Mouse (Mus musculus): ENCODE data around the gene Noxred1. TPM values are rescaled to one million over a fixed set of nuclear protein-coding genes. Genes with fewer than 3 reads are reported as not detected.

Gene Noxred1
- total and polyA plus RNA-seq, 3 experiments: 0.17 to 0.19 TPM; not detected in 1

DNA sequence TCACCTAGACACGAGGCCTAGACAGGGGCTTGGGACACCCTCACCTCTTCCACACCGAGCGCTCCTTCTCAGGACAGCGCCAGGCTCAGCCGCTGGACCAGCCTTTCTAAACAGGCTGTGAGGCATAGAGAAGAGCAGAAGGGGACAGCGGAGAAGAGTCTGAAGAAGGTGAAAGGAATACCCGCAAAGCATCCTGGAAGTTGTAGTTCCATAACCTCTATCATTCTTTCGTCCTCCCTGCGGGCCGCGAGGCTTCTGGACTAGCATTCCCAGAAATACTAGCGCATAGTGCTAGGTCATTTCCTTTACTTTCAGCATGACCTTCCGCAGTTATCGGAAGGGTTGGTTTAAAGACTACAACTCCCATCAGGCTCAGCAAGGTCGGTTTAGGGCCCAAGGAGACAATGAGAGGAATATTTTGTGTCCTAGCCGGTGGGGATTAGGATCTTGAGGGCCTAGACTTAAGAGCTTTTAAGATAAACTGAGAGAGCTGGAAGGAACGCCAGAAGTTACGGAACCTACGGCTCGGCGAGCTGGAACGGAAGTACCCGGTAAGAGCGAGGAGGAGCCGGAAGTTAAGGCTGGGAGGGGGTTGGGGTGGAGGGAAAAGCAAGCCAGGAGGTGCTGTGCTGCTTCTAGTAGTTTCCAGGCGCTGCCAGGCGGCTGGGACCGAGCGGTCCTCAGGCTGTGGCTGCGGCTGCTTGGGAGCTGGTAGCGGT is 27.7 kb upstream of the Noxred1 start, which contains the start of the genes Vipas39 and Ahsa1:
TSS of gene Vipas39 (minus strand) at position 149 of the 719 bp plus-strand sequence.
TSS of gene Ahsa1 (plus strand) at position 372 of the 719 bp plus-strand sequence.
- peak; percentile 98 for DNase-seq (ENCODE audit: low read depth, low spot score)
- H3K79me2 ChIP-seq (ENCODE audit: control insufficient read depth, insufficient read depth, low read length, poor library complexity): peaks cover 25% of the 10 kb centered on the region
- H3K9ac ChIP-seq (ENCODE audit: control insufficient read depth, low read depth, low read length, poor library complexity, severe bottlenecking): peak within 1 kb of the TSS; percentile 92
- peak within 1 kb of the TSS; percentile 93 for H3K27ac ChIP-seq (ENCODE audit: control insufficient read depth, low read depth, low read length)
- peak within 1 kb of the TSS; percentile 74 to 90 for H3K4me3 ChIP-seq (ENCODE audit: control insufficient read depth in 1 of 2, insufficient read depth in 1 of 2, low read depth in 2 of 2, low read length in 2 of 2)
- peaks cover 0 to 7% of the 10 kb centered on the region in 2 experiments; a peak in 3 of 4 replicates for H3K4me1 ChIP-seq (ENCODE audit: control insufficient read depth in 1 of 2, insufficient read depth in 2 of 2, low read length in 2 of 2)
- peaks cover 13 to 16% of the 10 kb centered on the region in 2 experiments for H3K36me3 ChIP-seq (ENCODE audit: control insufficient read depth in 1 of 2, insufficient read depth in 2 of 2, low read length in 2 of 2)
- no peaks in the 10 kb centered on the region for H3K27me3 ChIP-seq (ENCODE audit: control insufficient read depth in 1 of 2, insufficient read depth in 2 of 2, low read length in 2 of 2)
- H3K9me3 ChIP-seq (replicated peaks; ENCODE audit: insufficient read depth, low read length): no peaks in the 10 kb centered on the region
- no peak for TF ChIP-seq USF1 (IDR thresholded peaks at IDR 0.05; ENCODE audit: low read depth, low read length)
- TF ChIP-seq RCOR1 (IDR thresholded peaks at IDR 0.05; ENCODE audit: low read depth, low read length): no peak; the same call in 1 of the 2 replicates
- peak; percentile 98 for TF ChIP-seq KAT2A (conservative IDR thresholded peaks at IDR 0.05; ENCODE audit: low read depth, low read length)
- TF ChIP-seq MAZ (IDR thresholded peaks at IDR 0.05; ENCODE audit: low read depth, low read length): peak; percentile 88; the same call in 1 of the 2 replicates
- peak; percentile 90 for TF ChIP-seq MYC (IDR thresholded peaks at IDR 0.05; ENCODE audit: low read depth, low read length)
- peak; percentile 77 for TF ChIP-seq TBP (IDR thresholded peaks at IDR 0.05; ENCODE audit: low read depth, low read length)
- TF ChIP-seq HCFC1 (IDR thresholded peaks at IDR 0.05; ENCODE audit: low read depth, low read length): peak; percentile 99
- peak; percentile 90 for TF ChIP-seq ZMIZ1 (IDR thresholded peaks at IDR 0.05; ENCODE audit: low read depth, low read length)
- peak; percentile 97 for TF ChIP-seq NELFE (IDR thresholded peaks at IDR 0.05; ENCODE audit: low read depth, low read length)
- TF ChIP-seq RAD21 (IDR thresholded peaks at IDR 0.05; ENCODE audit: low read depth, low read length): no peak
- TF ChIP-seq MYB (IDR thresholded peaks at IDR 0.05; ENCODE audit: low read depth, low read length): peak; percentile 43; the same call in 1 of the 2 replicates
- no peak for TF ChIP-seq SMC3 (IDR thresholded peaks at IDR 0.05; ENCODE audit: low read depth, low read length)
- peak; percentile 62 for TF ChIP-seq CHD2 (IDR thresholded peaks at IDR 0.05; ENCODE audit: low read length)
- no peak for TF ChIP-seq NRF1 (IDR thresholded peaks at IDR 0.05; ENCODE audit: insufficient read depth, low read depth, low read length, poor library complexity, severe bottlenecking)
- peak; percentile 63 for TF ChIP-seq TCF12 (IDR thresholded peaks at IDR 0.05; ENCODE audit: low read depth, low read length)
- TF ChIP-seq POLR2AphosphoS2 (IDR thresholded peaks at IDR 0.05; ENCODE audit: low read length): peak; percentile 88
- no peak for TF ChIP-seq JUND (IDR thresholded peaks at IDR 0.05; ENCODE audit: low read depth, low read length)
- TF ChIP-seq SIN3A (IDR thresholded peaks at IDR 0.05; ENCODE audit: low read length): peak; percentile 82
- no peak for TF ChIP-seq UBTF (IDR thresholded peaks at IDR 0.05; ENCODE audit: borderline replicate concordance, insufficient read depth, low read depth, low read length)
- TF ChIP-seq TAL1 (IDR thresholded peaks at IDR 0.05; ENCODE audit: low read length): no peak
- no peak for TF ChIP-seq BHLHE40 (IDR thresholded peaks at IDR 0.05; ENCODE audit: borderline replicate concordance, low read depth, low read length)
- no peak; the same call in 1 of the 2 replicates for TF ChIP-seq MXI1 (IDR thresholded peaks at IDR 0.05; ENCODE audit: low read depth, low read length)
- 0 out of 2 replicates have a peak, but pooled peaks have one; percentile 31 for TF ChIP-seq GATA1 (IDR thresholded peaks at IDR 0.05; ENCODE audit: low read depth, low read length)
- TF ChIP-seq CHD1 (IDR thresholded peaks at IDR 0.05; ENCODE audit: low read depth, low read length): no peak
- no peak for TF ChIP-seq ZC3H11A (IDR thresholded peaks at IDR 0.05; ENCODE audit: low read depth, low read length)
- no peak for TF ChIP-seq GABPA (IDR thresholded peaks at IDR 0.05; ENCODE audit: low read depth, low read length)
- TF ChIP-seq MAX (IDR thresholded peaks at IDR 0.05; ENCODE audit: low read length): peak; percentile 39; the same call in 1 of the 2 replicates
- TF ChIP-seq ZNF384 (IDR thresholded peaks at IDR 0.05; ENCODE audit: low read depth, low read length): no peak
- TF ChIP-seq MAFK (IDR thresholded peaks at IDR 0.05; ENCODE audit: borderline replicate concordance, low read depth, low read length): no peak
- TF ChIP-seq USF2 (IDR thresholded peaks at IDR 0.05; ENCODE audit: borderline replicate concordance in 1 of 2, insufficient read depth in 1 of 2, low read depth in 1 of 2, low read length in 2 of 2): no peak
- peak; percentile 89 for TF ChIP-seq ELF1 (IDR thresholded peaks at IDR 0.05; ENCODE audit: low read depth, low read length)
- TF ChIP-seq ZKSCAN1 (IDR thresholded peaks at IDR 0.05; ENCODE audit: low read depth, low read length): no peak
- no peak for TF ChIP-seq CTCF (IDR thresholded peaks at IDR 0.05 in 2 of 3, conservative IDR thresholded peaks at IDR 0.05 in 1 of 3; ENCODE audit: control insufficient read depth in 1 of 3, insufficient read depth in 1 of 3, low read depth in 2 of 3, low read length in 3 of 3, poor library complexity in 1 of 3, severe bottlenecking in 1 of 3)
- TF ChIP-seq E2F4 (IDR thresholded peaks at IDR 0.05; ENCODE audit: borderline replicate concordance, low read depth, low read length): no peak; the same call in 1 of the 2 replicates
- peak; percentile 40; the same call in 1 of the 2 replicates for TF ChIP-seq ETS1 (IDR thresholded peaks at IDR 0.05; ENCODE audit: low read depth, low read length)
- TF ChIP-seq POLR2AphosphoS5 (IDR thresholded peaks at IDR 0.05; ENCODE audit: borderline replicate concordance, low read depth, low read length): no peak
